Mouse (Mus musculus) right cerebral cortex, postnatal 14 days (tissue): ENCODE data around the gene Tnfrsf25.
A peak's percentile ranks its signal among the peaks of the same experiment; 100 is the strongest.

Source experiments
- DNase-seq: peaks from one replicate; pipeline ENCODE4 v3.0.0; 2022

Gene Tnfrsf25

GRCm38 (mm10) chr4:152094233-152094632 lies 21.5 kb upstream of the Tnfrsf25 start:
- DNase-seq: no peak

GRCm38 (mm10) chr4:152095937-152096910 lies 19.5 kb upstream of the Tnfrsf25 start:
- DNase-seq: peak; percentile 74

GRCm38 (mm10) chr4:152096927-152097326 lies 18.8 kb upstream of the Tnfrsf25 start:
- DNase-seq: no peak

DNA sequence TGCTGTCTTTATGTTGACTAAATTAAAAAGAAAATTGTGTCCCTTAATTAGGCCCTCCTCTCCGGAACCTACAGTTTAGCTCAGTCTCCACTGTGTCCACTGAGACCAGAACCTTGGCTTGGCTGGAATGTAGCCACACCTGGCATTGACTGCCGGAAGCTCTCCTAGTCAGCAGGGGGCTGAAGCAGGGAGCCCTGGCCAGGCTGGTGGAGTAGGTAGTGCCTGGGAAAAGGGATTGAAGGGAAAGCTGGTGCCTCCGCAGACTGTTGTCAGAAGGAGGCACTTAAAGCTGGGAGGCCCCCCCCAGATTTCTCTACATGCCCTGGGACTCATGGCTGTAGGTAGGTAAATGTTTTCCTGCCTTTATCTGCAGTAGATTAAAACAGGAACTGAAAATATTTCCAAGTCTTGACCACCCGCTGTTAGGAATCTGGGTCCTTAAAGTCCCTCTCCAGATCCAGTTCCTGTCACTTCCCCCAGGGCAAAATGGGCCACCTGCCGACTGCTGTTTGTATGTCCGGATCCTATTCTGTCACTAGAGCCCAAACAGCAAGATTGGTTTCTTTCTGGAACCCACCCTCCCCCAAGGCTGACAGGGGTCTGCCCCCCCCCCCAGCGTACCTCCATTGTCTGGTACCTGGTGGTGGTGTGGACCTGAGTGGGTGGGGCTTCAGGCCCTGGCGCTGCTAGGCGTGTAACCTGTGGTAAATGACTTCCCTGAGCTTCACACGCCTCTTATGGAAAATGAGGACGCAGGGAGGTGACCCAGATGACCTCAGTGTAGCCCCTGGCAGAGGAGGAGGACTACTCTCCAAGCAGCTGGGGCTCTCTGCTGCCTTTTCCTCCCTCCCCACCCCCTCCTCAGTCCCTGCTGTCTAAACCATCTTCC lies 17.6 kb upstream of the Tnfrsf25 start:
- no peak for DNase-seq

- no peak for DNase-seq
Observed at GRCm38 (mm10) chr4:152100541-152100940, 15.2 kb upstream of the Tnfrsf25 start.

GRCm38 (mm10) chr4:152101081-152101653 lies 14.6 kb upstream of the Tnfrsf25 start:
- DNase-seq: no peak

GRCm38 (mm10) chr4:152101921-152102320 lies 13.8 kb upstream of the Tnfrsf25 start:
- no peak for DNase-seq

DNA sequence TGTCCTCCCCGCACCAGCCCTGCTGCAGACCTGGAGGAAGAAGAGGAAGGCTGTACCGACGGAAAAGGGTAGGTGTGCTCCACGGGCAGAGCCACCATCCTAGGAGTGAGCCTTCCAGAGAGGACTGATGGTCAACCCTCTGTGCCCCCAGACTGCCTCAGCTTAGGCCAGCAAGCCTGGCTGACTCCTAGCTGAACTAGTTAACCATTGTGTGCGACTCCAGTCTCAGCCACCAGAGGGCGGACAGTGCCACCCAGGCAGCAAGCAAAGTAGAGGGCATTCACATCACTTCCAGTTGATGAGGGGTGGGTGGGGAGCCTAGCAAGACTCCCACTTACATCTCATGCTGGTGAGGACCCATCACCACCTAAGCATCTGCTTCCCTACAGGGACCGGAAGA lies 12.7 kb upstream of the Tnfrsf25 start:
- peak; percentile 85 for DNase-seq

GRCm38 (mm10) chr4:152106746-152107145 lies 9.0 kb upstream of the Tnfrsf25 start:
- DNase-seq: no peak

- no peak for DNase-seq
Observed at GRCm38 (mm10) chr4:152107493-152107892, 8.2 kb upstream of the Tnfrsf25 start.

GRCm38 (mm10) chr4:152107971-152108509 lies 7.7 kb upstream of the Tnfrsf25 start:
- DNase-seq: peak; percentile 62

- DNase-seq: no peak
Observed at GRCm38 (mm10) chr4:152108673-152109072, 7.1 kb upstream of the Tnfrsf25 start.

GRCm38 (mm10) chr4:152109509-152109908 lies 6.2 kb upstream of the Tnfrsf25 start:
- no peak for DNase-seq

DNA sequence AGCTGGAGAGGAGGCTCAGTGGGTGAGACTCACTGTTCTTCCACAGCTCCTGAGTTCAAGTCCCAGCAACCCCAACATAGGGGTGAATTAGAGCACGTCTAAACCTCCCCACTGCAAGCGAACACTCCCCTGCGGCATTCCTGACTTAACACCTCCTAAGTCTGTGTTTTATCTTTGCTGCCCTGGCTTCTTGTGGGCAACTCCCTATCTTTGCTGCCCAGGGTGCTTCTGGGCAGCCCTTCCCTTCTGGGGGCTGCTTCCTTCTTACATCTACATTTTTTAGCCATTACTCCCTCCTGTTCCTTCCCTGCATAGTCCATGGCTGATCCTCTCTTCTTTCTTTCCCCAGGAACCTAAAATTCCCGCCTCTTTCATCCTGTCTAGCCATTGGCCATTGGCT lies 5.0 kb upstream of the Tnfrsf25 start:
- no peak for DNase-seq

DNA sequence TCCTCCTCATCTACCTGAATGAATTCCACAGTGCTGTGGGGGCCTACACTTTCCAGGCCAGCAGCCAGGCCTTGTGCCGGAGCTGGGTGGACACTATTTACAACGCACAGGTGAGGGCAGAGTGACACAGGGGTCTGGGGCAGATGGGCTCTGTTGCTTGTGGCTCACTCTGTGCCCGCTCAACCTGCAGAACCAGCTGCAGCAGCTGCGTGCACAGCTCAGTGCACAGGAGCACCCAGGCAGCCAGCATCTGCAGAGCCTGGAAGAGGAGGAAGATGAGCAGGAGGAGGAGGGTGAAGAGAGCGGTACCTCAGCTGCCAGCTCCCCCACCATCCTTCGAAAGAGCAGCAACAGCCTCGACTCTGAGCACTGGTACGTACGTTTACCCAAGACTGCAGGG lies 3.4 kb upstream of the Tnfrsf25 start:
- no peak for DNase-seq

GRCm38 (mm10) chr4:152114080-152114479 lies 1.7 kb upstream of the Tnfrsf25 start:
- DNase-seq: no peak

DNA sequence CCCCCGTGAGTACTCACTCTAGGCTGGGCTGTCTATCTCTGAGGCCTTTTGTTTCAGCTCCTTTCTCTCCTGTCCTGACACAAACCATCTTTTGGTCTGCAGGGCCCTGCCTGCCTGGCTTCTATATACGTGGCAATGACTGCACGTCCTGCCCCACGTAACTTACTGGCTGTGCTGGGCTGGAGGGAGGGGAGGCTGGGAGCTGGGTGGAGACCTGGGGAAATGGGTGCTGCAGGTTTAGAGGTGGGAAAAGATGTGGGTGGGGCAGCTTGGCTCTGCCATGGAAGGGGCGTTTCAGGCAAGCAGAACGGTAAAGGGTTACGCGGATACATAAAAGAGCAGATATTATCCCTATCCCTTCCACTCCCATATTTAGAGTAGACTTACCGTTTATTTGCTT lies 1.8 kb downstream of the Tnfrsf25 start:
- no peak for DNase-seq

DNA sequence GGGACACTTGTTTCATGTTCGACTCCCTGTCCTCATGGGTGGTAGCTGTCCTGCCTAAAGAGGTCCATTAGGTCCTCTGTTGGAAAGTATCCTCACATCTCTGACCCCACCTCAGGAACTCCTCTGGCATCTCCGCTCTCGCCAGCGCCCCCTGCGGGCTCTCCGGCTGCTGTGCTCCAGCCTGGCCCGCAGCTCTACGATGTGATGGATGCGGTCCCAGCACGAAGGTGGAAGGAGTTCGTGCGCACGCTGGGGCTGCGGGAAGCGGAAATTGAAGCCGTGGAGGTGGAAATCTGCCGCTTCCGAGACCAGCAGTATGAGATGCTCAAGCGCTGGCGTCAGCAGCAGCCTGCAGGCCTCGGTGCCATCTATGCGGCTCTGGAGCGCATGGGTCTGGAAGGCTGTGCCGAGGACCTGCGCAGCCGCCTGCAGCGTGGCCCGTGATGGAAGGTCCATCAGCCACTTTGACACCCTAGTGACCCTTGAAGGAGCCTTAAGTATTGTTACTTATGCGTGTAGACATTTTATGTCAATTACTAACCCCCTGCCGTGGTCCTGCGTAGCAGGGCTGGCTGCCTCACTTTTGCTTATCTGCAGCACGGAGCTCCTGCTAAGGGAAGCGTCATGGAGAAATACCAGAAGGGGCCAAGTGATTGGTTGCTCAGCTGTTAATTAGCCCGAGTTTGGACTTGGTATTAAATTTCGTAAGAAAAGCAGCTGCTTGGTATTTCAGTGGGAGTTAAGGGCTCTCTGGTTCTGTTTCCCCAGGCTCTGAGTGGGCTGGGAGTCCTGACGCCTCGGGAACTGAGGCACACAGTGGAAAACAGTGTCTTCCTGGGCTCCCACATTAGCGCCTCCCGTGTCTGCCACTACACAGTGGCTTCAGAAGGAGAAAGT lies 3.9 kb downstream of the Tnfrsf25 start:
- DNase-seq: peak; percentile 73

DNA sequence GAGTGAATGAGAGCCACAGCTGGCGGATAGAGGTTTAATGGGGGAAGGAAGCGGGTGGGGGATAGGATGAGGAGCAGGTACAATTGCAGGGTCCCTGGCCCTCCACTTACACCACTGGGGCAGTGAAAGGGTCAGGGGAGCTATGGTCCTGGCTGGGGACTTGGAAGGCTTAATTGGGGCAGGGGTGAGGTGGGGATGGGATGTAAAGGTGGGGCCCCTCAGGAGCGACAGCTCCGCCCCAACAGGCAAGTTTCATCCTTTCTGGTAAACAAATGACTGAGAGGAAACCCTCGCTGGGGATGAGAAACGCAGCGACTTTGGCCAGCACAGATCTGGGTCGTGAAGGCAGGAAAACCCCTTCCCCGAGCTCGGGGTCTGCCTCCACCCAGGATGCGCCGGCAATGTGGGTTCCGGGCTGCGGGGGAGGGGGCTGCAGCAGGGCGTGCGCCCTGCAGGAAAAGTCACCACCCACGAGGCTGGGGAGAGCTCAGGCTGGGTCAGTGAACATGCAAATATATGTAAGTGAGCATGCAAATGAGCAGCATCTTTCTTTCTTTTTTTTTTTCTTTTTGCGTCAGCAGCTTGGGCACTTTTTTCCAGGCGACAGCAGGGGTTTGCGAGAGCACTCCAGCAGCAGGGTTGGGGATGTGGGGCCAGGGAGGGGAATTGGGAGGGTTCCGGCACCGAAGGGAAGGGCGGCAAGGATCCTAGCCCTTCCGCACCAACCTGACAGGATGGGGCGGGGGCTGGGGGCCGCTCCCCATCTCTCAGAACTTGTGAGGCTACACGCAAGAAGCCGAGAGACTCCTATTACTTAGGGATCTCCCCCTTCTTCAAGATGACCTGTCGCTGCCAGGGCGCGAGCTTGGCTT lies 4.8 kb downstream of the Tnfrsf25 start:
- no peak for DNase-seq

DNA sequence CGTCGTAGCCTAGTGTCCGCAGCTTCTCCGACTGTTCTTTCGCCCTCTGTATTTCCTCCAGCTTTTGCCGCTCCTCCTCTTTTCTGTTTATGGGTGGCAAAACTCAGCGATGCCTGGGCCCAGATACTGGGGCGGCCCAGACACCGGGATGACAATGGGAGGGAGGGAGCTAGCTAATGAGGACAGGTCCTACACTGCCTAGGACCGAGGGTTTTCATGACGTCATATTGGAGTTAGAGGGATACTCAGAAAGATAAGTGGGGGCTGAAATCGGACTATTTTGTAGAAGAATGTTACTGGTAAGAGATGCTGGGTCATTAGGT lies 5.4 kb downstream of the Tnfrsf25 start:
- no peak for DNase-seq

GRCm38 (mm10) chr4:152124361-152124961 lies 8.7 kb downstream of the Tnfrsf25 start:
- DNase-seq: no peak
